Mouse (Mus musculus): Measurements from ENCODE around the gene Gm14085.
A peak's percentile ranks its signal among the peaks of the same experiment; 100 is the strongest.

DNA sequence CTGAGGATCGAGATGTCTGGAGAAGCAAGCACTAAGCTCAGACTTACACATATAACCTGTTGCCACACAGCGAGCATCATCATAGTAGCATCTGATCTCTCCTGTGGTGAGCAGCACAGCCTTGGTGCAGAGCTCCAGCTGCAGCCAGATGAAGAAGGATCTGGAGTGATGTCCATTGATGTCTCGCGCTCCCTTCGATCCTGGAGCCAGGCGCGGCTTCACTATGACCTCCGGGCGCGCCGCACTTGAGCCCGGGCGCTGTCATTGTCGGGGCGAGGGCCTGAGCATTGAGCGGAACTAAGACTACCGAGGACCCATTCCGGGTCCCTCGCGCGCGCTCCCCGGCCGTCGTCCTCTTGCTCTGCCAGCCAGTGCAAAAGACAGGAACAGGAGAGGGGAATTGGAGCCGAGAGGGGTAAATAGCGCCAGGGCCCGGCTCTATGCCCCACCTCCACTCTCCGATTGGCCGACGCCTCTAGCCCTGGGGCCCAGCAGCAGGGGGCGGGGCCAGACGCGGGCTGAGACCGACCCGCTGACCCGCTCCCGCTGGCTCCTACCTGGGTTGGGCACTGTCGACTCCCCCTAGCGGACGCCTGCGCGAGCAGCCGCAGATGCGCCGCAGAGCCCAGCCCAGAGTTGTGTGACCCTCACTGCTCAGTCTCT lies 17.3 kb upstream of the Gm14085 start:
- TF ChIP-seq CTCF (IDR thresholded peaks at IDR 0.05; ENCODE audit: extremely low read depth, insufficient read length, insufficient replicate concordance, low read depth, low read length) (peak; percentile 79), POLR2A (IDR thresholded peaks at IDR 0.05; ENCODE audit: low read depth, low read length) (peak; percentile 46; the same call in 1 of the 2 replicates)

Measured in small intestine, adult 2 months (tissue).